Mouse (Mus musculus): Measurements from ENCODE around the gene Rhou.

The Rhou gene

GRCm38 (mm10) chr8:123649483-123649882 is 4.2 kb upstream of the Rhou start:
- in situ Hi-C loops (cut with MboI, MseI): no loop called here

GRCm38 (mm10) chr8:123651390-123652098 is 2.2 kb upstream of the Rhou start:
- in situ Hi-C loops (cut with MboI, MseI): no loop called here

GRCm38 (mm10) chr8:123652641-123653040 is 1.1 kb upstream of the Rhou start:
- in situ Hi-C loops (cut with MboI, MseI): no loop called here

- in situ Hi-C loops (cut with MboI, MseI): no loop called here
These were observed 353 bp downstream of the Rhou start for GRCm38 (mm10) chr8:123653994-123654569.

- in situ Hi-C loops (cut with MboI, MseI): no loop called here
These were observed 1.0 kb downstream of the Rhou start for GRCm38 (mm10) chr8:123654763-123655162.

- in situ Hi-C loops (cut with MboI, MseI): no loop called here
These were observed 1.6 kb downstream of the Rhou start for GRCm38 (mm10) chr8:123655351-123655779.

- in situ Hi-C loops (cut with MboI, MseI): no loop called here
These were observed 4.1 kb downstream of the Rhou start for GRCm38 (mm10) chr8:123657826-123658225.

GRCm38 (mm10) chr8:123659469-123660057 is 5.8 kb downstream of the Rhou start:
- in situ Hi-C loops (cut with MboI, MseI): no loop called here

- in situ Hi-C loops (cut with MboI, MseI): no loop called here
These were observed 7.8 kb downstream of the Rhou start for GRCm38 (mm10) chr8:123661515-123661914.

GRCm38 (mm10) chr8:123665580-123665979 is 11.9 kb downstream of the Rhou start:
- in situ Hi-C loops (cut with MboI, MseI): no loop called here

GRCm38 (mm10) chr8:123666832-123667231 is 13.1 kb downstream of the Rhou start:
- in situ Hi-C loops (cut with MboI, MseI): no loop called here

- in situ Hi-C loops (cut with MboI, MseI): no loop called here
These were observed 15.0 kb downstream of the Rhou start for GRCm38 (mm10) chr8:123668681-123669080.

GRCm38 (mm10) chr8:123670766-123671165 is 17.0 kb downstream of the Rhou start:
- in situ Hi-C loops (cut with MboI, MseI): no loop called here

GRCm38 (mm10) chr8:123671454-123671853 is 17.7 kb downstream of the Rhou start:
- in situ Hi-C loops (cut with MboI, MseI): no loop called here

GRCm38 (mm10) chr8:123672648-123673047 is 18.9 kb downstream of the Rhou start:
- in situ Hi-C loops (cut with MboI, MseI): no loop called here

- in situ Hi-C loops (cut with MboI, MseI): no loop called here
These were observed 21.9 kb downstream of the Rhou start for GRCm38 (mm10) chr8:123675611-123676010.

- in situ Hi-C loops (cut with MboI, MseI): no loop called here
These were observed 24.7 kb downstream of the Rhou start for GRCm38 (mm10) chr8:123678390-123678789.

- in situ Hi-C loops (cut with MboI, MseI): no loop called here
These were observed 28.5 kb downstream of the Rhou start for GRCm38 (mm10) chr8:123682073-123682761.

- in situ Hi-C loops (cut with MboI, MseI): no loop called here
These were observed 29.6 kb downstream of the Rhou start for GRCm38 (mm10) chr8:123683321-123683720.

GRCm38 (mm10) chr8:123684806-123685205 is 31.1 kb downstream of the Rhou start:
- in situ Hi-C loops (cut with MboI, MseI): no loop called here

- in situ Hi-C loops (cut with MboI, MseI): no loop called here
These were observed 31.7 kb downstream of the Rhou start for GRCm38 (mm10) chr8:123685477-123685876.

- in situ Hi-C loops (cut with MboI, MseI): no loop called here
These were observed 34.1 kb downstream of the Rhou start for GRCm38 (mm10) chr8:123687826-123688225.
